Mouse (Mus musculus) limb, embryonic 14.5 days (tissue): ENCODE measurements around the gene Gpr19. TPM values are rescaled to one million over a fixed set of nuclear protein-coding genes. Genes with fewer than 3 reads are reported as not detected.
A peak's percentile ranks its signal among the peaks of the same experiment; 100 is the strongest.

Experiments
- ATAC-seq: fragments of 200-750 bp; cut with Nextera tagmentation; 2 replicates; pipeline ENCODE4 v1.8.0; 2017; ENCODE audit warnings: low read depth, moderate number of reproducible peaks, moderate TSS enrichment; ENCODE audit not compliant: low FRiP score
- DNase-seq: peaks from one replicate; pipeline ENCODE4 v3.0.0-alpha.2; 2015; ENCODE audit warnings: low spot score
- H3K27ac ChIP-seq: fragments of 300-500 bp; sonication (generic); replicated peaks from 2 replicates; pipeline ENCODE4 v1.5.1; 2014; ENCODE audit warnings: low read depth, mild to moderate bottlenecking, low read length, moderate library complexity, mixed read lengths
- H3K27me3 ChIP-seq: fragments of 300-500 bp; sonication (generic); 2 replicates; pipeline ENCODE4 v1.6.1; 2014; ENCODE audit warnings: low read length, mixed read lengths; ENCODE audit not compliant: control insufficient read depth, insufficient read depth
- H3K36me3 ChIP-seq: fragments of 300-500 bp; sonication (generic); 2 replicates; pipeline ENCODE4 v1.6.1; 2014; ENCODE audit warnings: mild to moderate bottlenecking, low read length, moderate library complexity, mixed read lengths; ENCODE audit not compliant: control insufficient read depth, insufficient read depth
- H3K4me1 ChIP-seq: fragments of 300-500 bp; sonication (generic); 2 replicates; pipeline ENCODE4 v1.6.1; 2014; ENCODE audit warnings: antibody characterized with exemption, low read length, mixed read lengths; ENCODE audit not compliant: control insufficient read depth, insufficient read depth
- H3K4me2 ChIP-seq: fragments of 300-500 bp; sonication (generic); replicated peaks from 2 replicates; pipeline ENCODE4 v1.6.1; 2014; ENCODE audit warnings: low read depth, mild to moderate bottlenecking, low read length, moderate library complexity; ENCODE audit not compliant: severe bottlenecking
- H3K4me3 ChIP-seq: fragments of 300-500 bp; sonication (generic); replicated peaks from 2 replicates; pipeline ENCODE4 v1.5.1; 2014; ENCODE audit warnings: low read length
- H3K9ac ChIP-seq: fragments of 300-500 bp; sonication (generic); 2 replicates; pipeline ENCODE4 v1.6.1; 2014; ENCODE audit warnings: mild to moderate bottlenecking, low read depth, low read length, moderate library complexity; ENCODE audit not compliant: severe bottlenecking
- H3K9me3 ChIP-seq: fragments of 300-500 bp; sonication (generic); 2 replicates; pipeline ENCODE4 v1.6.1; 2016; ENCODE audit warnings: low read length; ENCODE audit not compliant: control insufficient read depth
- POLR2A ChIP-seq: fragments of 200-500 bp; IDR thresholded peaks from 2 replicates; pipeline ENCODE4 v1.8.0; 2012; ENCODE audit warnings: inconsistent platforms, mild to moderate bottlenecking, moderate library complexity, borderline replicate concordance; ENCODE audit not compliant: insufficient read depth, insufficient read length; ENCODE audit errors: extremely low read depth
- WGBS: fragments of 180-500 bp; shearing (Covaris S2); extraction: QIAGEN DNeasy Blood & Tissue Kit; methylation state at CpG from one replicate; pipeline ENCODE4 v1.1.7; 2014; 5-methylcytosine and 5-hydroxymethylcytosine counted together
- polyA plus RNA-seq, 2 experiments: library from polyadenylated mRNA; depleted of rRNA in 1 of 2; stranded (reverse) in 1 of 2; unstranded in 1 of 2; fragments of >200 nt; fragmentation: Nextera tagmentation in 1 of 2; extraction: Ambion mirVana in 1 of 2; gene quantifications; 2 replicates each; pipeline versions ENCODE4 v1.2.1 to v1.2.3; 2012 to 2014

The Gpr19 gene
- polyA plus RNA-seq, 2 experiments, result 7.9 to 8.9 TPM

- no peak overlapping the region for H3K4me2 ChIP-seq
- ATAC-seq, result no peak
- no peak overlapping the region for H3K27ac ChIP-seq
- H3K4me1 ChIP-seq, result peaks cover 11% of the 10 kb centered on the region; the same call in 1 of the 2 replicates
- no peak overlapping the region for H3K4me3 ChIP-seq
- TF ChIP-seq POLR2A, result no peak
- H3K27me3 ChIP-seq, result no peaks in the 10 kb centered on the region
- no peaks in the 10 kb centered on the region for H3K9me3 ChIP-seq
- no peak for DNase-seq
- no peak overlapping the region for H3K9ac ChIP-seq
- H3K36me3 ChIP-seq, result no peaks in the 10 kb centered on the region
- whole genome bisulfite sequencing, result 87% methylated on average over 5 of the region's 5 CpGs
These were observed 16.1 kb upstream of the Gpr19 start for GRCm38 (mm10) chr6:134914523-134914922.

GRCm38 (mm10) chr6:134905811-134906210 is 7.4 kb upstream of the Gpr19 start:
- no peaks in the 10 kb centered on the region for H3K36me3 ChIP-seq
- DNase-seq, result no peak
- H3K4me1 ChIP-seq, result no peaks in the 10 kb centered on the region
- no peak for TF ChIP-seq POLR2A
- no peaks in the 10 kb centered on the region for H3K27me3 ChIP-seq
- H3K4me2 ChIP-seq, result no peak overlapping the region
- H3K27ac ChIP-seq, result no peak overlapping the region
- no peak for ATAC-seq
- H3K4me3 ChIP-seq, result no peak overlapping the region
- WGBS, result 71% methylated on average over 1 of the region's 1 CpGs
- no peaks in the 10 kb centered on the region for H3K9me3 ChIP-seq
- H3K9ac ChIP-seq, result no peak overlapping the region

- TF ChIP-seq POLR2A, result no peak
- Histone ChIP-seq H3K9ac (no peak overlapping the region), H3K4me1 (peaks cover 1% of the 10 kb centered on the region; the same call in 1 of the 2 replicates), H3K36me3 (no peaks in the 10 kb centered on the region), H3K4me3 (no peak overlapping the region), H3K4me2 (no peak overlapping the region), H3K27me3 (no peaks in the 10 kb centered on the region), H3K27ac (no peak overlapping the region), H3K9me3 (no peaks in the 10 kb centered on the region)
- WGBS, result 90% methylated on average over 10 of the region's 10 CpGs
- no peak for DNase-seq
- no peak for ATAC-seq
These were observed 5.8 kb upstream of the Gpr19 start for GRCm38 (mm10) chr6:134903891-134904884.

- Histone ChIP-seq H3K27me3 (no peaks in the 10 kb centered on the region), H3K4me1 (peaks cover 3% of the 10 kb centered on the region; the same call in 1 of the 2 replicates), H3K9me3 (no peaks in the 10 kb centered on the region), H3K27ac (no peak overlapping the region), H3K9ac (no peak overlapping the region), H3K4me2 (no peak overlapping the region), H3K4me3 (no peak overlapping the region), H3K36me3 (no peaks in the 10 kb centered on the region)
- TF ChIP-seq POLR2A, result no peak
- no peak for ATAC-seq
- no peak for DNase-seq
- 80% methylated on average over 4 of the region's 4 CpGs for WGBS
These were observed 5.0 kb upstream of the Gpr19 start for GRCm38 (mm10) chr6:134903368-134903767.

GRCm38 (mm10) chr6:134897443-134898094 is 809 bp downstream of the Gpr19 start:
- no peaks in the 10 kb centered on the region for H3K9me3 ChIP-seq
- H3K36me3 ChIP-seq, result no peaks in the 10 kb centered on the region
- peak overlapping the region; percentile 57 for H3K4me3 ChIP-seq
- peak overlapping the region; percentile 78 for H3K9ac ChIP-seq
- 0 out of 2 replicates have a peak, but pooled peaks have one; percentile 64 for TF ChIP-seq POLR2A
- ATAC-seq (peak; percentile 91), DNase-seq (peak; percentile 93)
- under 1% methylated on average over 37 of the region's 38 CpGs for WGBS
- H3K27ac ChIP-seq, result peak overlapping the region; percentile 98
- peak overlapping the region; percentile 49 for H3K4me2 ChIP-seq
- no peaks in the 10 kb centered on the region for H3K27me3 ChIP-seq
- peaks cover 6% of the 10 kb centered on the region for H3K4me1 ChIP-seq
